Mouse (Mus musculus): ENCODE measurements at regions not wholly inside any gene's neighbourhood (a gene's known extent, or its start where the extent isn't known, plus 50 kb on each side); places are given as distances from the start of the nearest gene placed in this dataset.

- no peak for ATAC-seq (ENCODE audit: insufficient read depth, low read depth)
- H3K4me2 ChIP-seq (ENCODE audit: low read depth, low read length), result peak overlapping the region; percentile 51; the same call in 1 of the 2 replicates
- 72% methylated on average over 5 of the region's 5 CpGs for WGBS
These were observed 278.1 kb downstream of the Tox3 start for GRCm38 (mm10) chr8:90070006-90070405.

GRCm38 (mm10) chr8:90069411-90069993 is 278.6 kb downstream of the Tox3 start:
- H3K9ac ChIP-seq (replicated peaks; ENCODE audit: low read depth, low read length), result no peak overlapping the region
- DNase-seq (ENCODE audit: low spot score), result no peak

More at GRCm38 (mm10) chr8:90070006-90070405, 278.1 kb downstream of the Tox3 start:
- H3K27ac ChIP-seq (ENCODE audit: low read depth), result no peak overlapping the region
- no peak overlapping the region for H3K9ac ChIP-seq (replicated peaks; ENCODE audit: low read depth, low read length)
- no peaks in the 10 kb centered on the region for H3K27me3 ChIP-seq (ENCODE audit: control insufficient read depth, insufficient read depth, low read length)
- DNase-seq (ENCODE audit: low spot score), result no peak
- no peaks in the 10 kb centered on the region for H3K9me3 ChIP-seq (replicated peaks; ENCODE audit: control insufficient read depth, low read length)
- no peak overlapping the region for H3K4me3 ChIP-seq (ENCODE audit: low read depth, low read length)
- TF ChIP-seq EP300 (IDR thresholded peaks at IDR 0.05; ENCODE audit: low read depth), result no peak
- TF ChIP-seq CTCF (IDR thresholded peaks at IDR 0.05; ENCODE audit: low read depth), result no peak
- no peaks in the 10 kb centered on the region; the same call in 1 of the 2 replicates for H3K4me1 ChIP-seq (ENCODE audit: control insufficient read depth, insufficient read depth)
- H3K36me3 ChIP-seq (replicated peaks; ENCODE audit: control insufficient read depth, insufficient read depth, low read length), result no peaks in the 10 kb centered on the region

GRCm38 (mm10) chr8:90068441-90068840 is 279.7 kb downstream of the Tox3 start:
- no peak overlapping the region for H3K27ac ChIP-seq (ENCODE audit: low read depth)
- H3K4me3 ChIP-seq (ENCODE audit: low read depth, low read length), result no peak overlapping the region
- no peak for TF ChIP-seq EP300 (IDR thresholded peaks at IDR 0.05; ENCODE audit: low read depth)
- no peak for TF ChIP-seq CTCF (IDR thresholded peaks at IDR 0.05; ENCODE audit: low read depth)
- H3K9ac ChIP-seq (replicated peaks; ENCODE audit: low read depth, low read length), result no peak overlapping the region
- ATAC-seq (ENCODE audit: insufficient read depth, low read depth) (no peak), DNase-seq (ENCODE audit: low spot score) (no peak)
- 87% methylated on average over 4 of the region's 4 CpGs for WGBS
- H3K36me3 ChIP-seq (replicated peaks; ENCODE audit: control insufficient read depth, insufficient read depth, low read length), result no peaks in the 10 kb centered on the region
- no peaks in the 10 kb centered on the region for H3K9me3 ChIP-seq (replicated peaks; ENCODE audit: control insufficient read depth, low read length)
- H3K4me2 ChIP-seq (ENCODE audit: low read depth, low read length), result no peak overlapping the region
- no peaks in the 10 kb centered on the region for H3K27me3 ChIP-seq (ENCODE audit: control insufficient read depth, insufficient read depth, low read length)
- no peaks in the 10 kb centered on the region; the same call in 1 of the 2 replicates for H3K4me1 ChIP-seq (ENCODE audit: control insufficient read depth, insufficient read depth)

More at GRCm38 (mm10) chr8:90069411-90069993, 278.6 kb downstream of the Tox3 start:
- no peaks in the 10 kb centered on the region for H3K27me3 ChIP-seq (ENCODE audit: control insufficient read depth, insufficient read depth, low read length)
- H3K4me2 ChIP-seq (ENCODE audit: low read depth, low read length), result peak overlapping the region; percentile 51
- H3K27ac ChIP-seq (ENCODE audit: low read depth), result no peak overlapping the region
- TF ChIP-seq EP300 (IDR thresholded peaks at IDR 0.05; ENCODE audit: low read depth) (no peak), CTCF (IDR thresholded peaks at IDR 0.05; ENCODE audit: low read depth) (no peak)
- H3K4me3 ChIP-seq (ENCODE audit: low read depth, low read length), result peak overlapping the region; percentile 13
- no peaks in the 10 kb centered on the region for H3K36me3 ChIP-seq (replicated peaks; ENCODE audit: control insufficient read depth, insufficient read depth, low read length)
- peak; percentile 49 for ATAC-seq (ENCODE audit: insufficient read depth, low read depth)
- 14% methylated on average over 10 of the region's 10 CpGs for WGBS
- H3K4me1 ChIP-seq (ENCODE audit: control insufficient read depth, insufficient read depth), result no peaks in the 10 kb centered on the region; the same call in 1 of the 2 replicates
- no peaks in the 10 kb centered on the region for H3K9me3 ChIP-seq (replicated peaks; ENCODE audit: control insufficient read depth, low read length)

- no peaks in the 10 kb centered on the region for H3K36me3 ChIP-seq (replicated peaks; ENCODE audit: control insufficient read depth, insufficient read depth, low read length)
- peaks cover 4% of the 10 kb centered on the region; the same call in 1 of the 2 replicates for H3K4me1 ChIP-seq (ENCODE audit: control insufficient read depth, insufficient read depth)
- DNase-seq (ENCODE audit: low spot score), result no peak
- H3K9me3 ChIP-seq (replicated peaks; ENCODE audit: control insufficient read depth, low read length), result no peaks in the 10 kb centered on the region
- 73% methylated on average over 6 of the region's 6 CpGs for WGBS
- no peak overlapping the region for H3K4me3 ChIP-seq (ENCODE audit: low read depth, low read length)
- H3K27ac ChIP-seq (ENCODE audit: low read depth), result no peak overlapping the region
- H3K27me3 ChIP-seq (ENCODE audit: control insufficient read depth, insufficient read depth, low read length), result no peaks in the 10 kb centered on the region
- no peak overlapping the region for H3K9ac ChIP-seq (replicated peaks; ENCODE audit: low read depth, low read length)
- H3K4me2 ChIP-seq (ENCODE audit: low read depth, low read length), result no peak overlapping the region
- no peak for ATAC-seq (ENCODE audit: insufficient read depth, low read depth)
- TF ChIP-seq CTCF (IDR thresholded peaks at IDR 0.05; ENCODE audit: low read depth) (no peak), EP300 (IDR thresholded peaks at IDR 0.05; ENCODE audit: low read depth) (no peak)
These were observed 283.8 kb downstream of the Tox3 start for GRCm38 (mm10) chr8:90064381-90064780.

- no peak for ATAC-seq (ENCODE audit: insufficient read depth, low read depth)
- peaks cover 9% of the 10 kb centered on the region; the same call in 1 of the 2 replicates for H3K4me1 ChIP-seq (ENCODE audit: control insufficient read depth, insufficient read depth)
- DNase-seq (ENCODE audit: low spot score), result no peak
These were observed 284.9 kb downstream of the Tox3 start for GRCm38 (mm10) chr8:90063291-90063690.

More at GRCm38 (mm10) chr8:90063291-90063690, 284.9 kb downstream of the Tox3 start:
- Histone ChIP-seq H3K27ac (ENCODE audit: low read depth) (no peak overlapping the region), H3K4me3 (ENCODE audit: low read depth, low read length) (no peak overlapping the region), H3K36me3 (replicated peaks; ENCODE audit: control insufficient read depth, insufficient read depth, low read length) (no peaks in the 10 kb centered on the region), H3K9me3 (replicated peaks; ENCODE audit: control insufficient read depth, low read length) (no peaks in the 10 kb centered on the region), H3K9ac (replicated peaks; ENCODE audit: low read depth, low read length) (no peak overlapping the region), H3K27me3 (ENCODE audit: control insufficient read depth, insufficient read depth, low read length) (no peaks in the 10 kb centered on the region), H3K4me2 (ENCODE audit: low read depth, low read length) (no peak overlapping the region)
- TF ChIP-seq CTCF (IDR thresholded peaks at IDR 0.05; ENCODE audit: low read depth) (peak; percentile 30; the same call in 1 of the 2 replicates), EP300 (IDR thresholded peaks at IDR 0.05; ENCODE audit: low read depth) (no peak)
- 100% methylated on average over 1 of the region's 1 CpGs for WGBS

Measured in heart, postnatal 0 days (tissue).